Mouse (Mus musculus) olfactory bulb, adult 2 months (tissue): ENCODE data around the gene Rgs9.

ENCODE experiments used
- CTCF ChIP-seq: fragments of 200-500 bp; IDR thresholded peaks from 2 replicates; pipeline ENCODE4 v1.5.1; 2012; ENCODE audit warnings: low read depth, mild to moderate bottlenecking, low read length, moderate library complexity; ENCODE audit not compliant: insufficient read depth
- POLR2A ChIP-seq: fragments of 200-500 bp; IDR thresholded peaks from 2 replicates; pipeline ENCODE4 v1.6.1; 2012; ENCODE audit warnings: mild to moderate bottlenecking, low read depth, low read length, moderate library complexity; ENCODE audit not compliant: insufficient read depth

DNA sequence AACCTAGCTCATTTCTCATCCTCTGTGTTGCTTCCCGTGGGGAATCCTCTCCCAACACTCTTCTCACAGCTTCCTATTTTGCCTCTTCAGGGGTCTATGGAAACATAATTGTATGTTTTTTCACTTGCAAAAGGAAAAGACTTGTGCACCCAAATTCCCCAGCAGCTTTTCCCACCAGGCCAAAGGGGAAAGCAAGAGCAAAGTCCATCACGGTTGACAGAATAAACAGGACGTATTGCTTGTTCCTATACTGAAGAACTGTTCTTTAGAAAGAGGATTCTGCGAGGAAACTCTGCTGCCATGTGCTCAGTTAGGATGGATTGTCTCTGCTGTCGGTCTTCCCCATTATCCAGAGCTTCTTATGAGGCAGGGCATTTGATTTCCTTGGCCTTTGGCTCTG, 42.6 kb upstream of the Rgs9 start:
- TF ChIP-seq CTCF (no peak), POLR2A (no peak)
